Mouse (Mus musculus) midbrain, embryonic 16.5 days (tissue): Measurements from ENCODE around the gene Phactr4. TPM values are rescaled to one million over a fixed set of nuclear protein-coding genes. Genes with fewer than 3 reads are reported as not detected.
"Not testable (repeated sequence)": the region's sequence is repeated elsewhere in the genome, so short reads cannot be mapped to it uniquely, and the experiment has no call there.

ENCODE experiments used
- ATAC-seq: fragments of 200-750 bp; cut with Nextera tagmentation; 2 replicates; pipeline ENCODE4 v1.8.0; 2017; ENCODE audit warnings: moderate TSS enrichment
- H3K27ac ChIP-seq: fragments of 300-500 bp; sonication (generic); 2 replicates; pipeline ENCODE4 v1.5.1; 2014; ENCODE audit warnings: mild to moderate bottlenecking, low read length, mixed read lengths
- H3K27me3 ChIP-seq: fragments of 300-500 bp; sonication (generic); 2 replicates; pipeline ENCODE4 v1.6.1; 2014; ENCODE audit warnings: low read depth, low read length, mixed read lengths; ENCODE audit not compliant: control insufficient read depth, insufficient read depth
- H3K36me3 ChIP-seq: fragments of 300-500 bp; sonication (generic); 2 replicates; pipeline ENCODE4 v1.6.1; 2014; ENCODE audit warnings: mild to moderate bottlenecking, low read length, moderate library complexity, mixed read lengths; ENCODE audit not compliant: control insufficient read depth, insufficient read depth
- H3K4me1 ChIP-seq: fragments of 300-500 bp; sonication (generic); 2 replicates; pipeline ENCODE4 v1.6.1; 2014; ENCODE audit warnings: mild to moderate bottlenecking, low read length, mixed read lengths; ENCODE audit not compliant: control insufficient read depth, insufficient read depth
- H3K4me2 ChIP-seq: fragments of 300-500 bp; sonication (generic); 2 replicates; pipeline ENCODE4 v1.6.1; 2014; ENCODE audit warnings: mild to moderate bottlenecking, low read length, mixed read lengths
- H3K4me3 ChIP-seq: fragments of 300-500 bp; sonication (generic); 2 replicates; pipeline ENCODE4 v1.5.1; 2014; ENCODE audit warnings: low read depth, mild to moderate bottlenecking, low read length, moderate library complexity, mixed read lengths
- H3K9ac ChIP-seq: fragments of 300-500 bp; sonication (generic); 2 replicates; pipeline ENCODE4 v1.6.1; 2014; ENCODE audit warnings: low read depth, low read length, mixed read lengths
- H3K9me3 ChIP-seq: fragments of 300-500 bp; sonication (generic); replicated peaks from 2 replicates; pipeline ENCODE4 v1.6.1; 2014; ENCODE audit warnings: mild to moderate bottlenecking, low read length, mixed read lengths; ENCODE audit not compliant: control insufficient read depth, poor library complexity, severe bottlenecking
- WGBS: fragments of 180-500 bp; shearing (Covaris S2); extraction: QIAGEN DNeasy Blood & Tissue Kit; methylation state at CpG from one replicate; pipeline ENCODE4 v1.1.7; 2014; 5-methylcytosine and 5-hydroxymethylcytosine counted together
- polyA plus RNA-seq: library from polyadenylated mRNA; unstranded; fragments of >200 nt; fragmentation: Nextera tagmentation; extraction: Ambion mirVana; gene quantifications from 2 replicates; pipeline ENCODE4 v1.2.1, GENCODE M21; 2015

Phactr4 gene
- polyA plus RNA-seq, 1 experiment from 2014 or later, result 7.1 TPM

- ATAC-seq, result no peak
- Histone ChIP-seq H3K36me3 (no peaks in the 10 kb centered on the region), H3K4me3 (no peak overlapping the region), H3K9me3 (no peaks in the 10 kb centered on the region), H3K27ac (no peak overlapping the region), H3K4me2 (no peak overlapping the region), H3K27me3 (no peaks in the 10 kb centered on the region), H3K4me1 (peaks cover 11% of the 10 kb centered on the region), H3K9ac (no peak overlapping the region)
- WGBS, result 93% methylated on average over 5 of the region's 5 CpGs
Measured at GRCm38 (mm10) chr4:132424765-132425164, 2.5 kb upstream of the Phactr4 start.

GRCm38 (mm10) chr4:132421556-132421922, 750 bp downstream of the Phactr4 start:
- H3K4me3 ChIP-seq, result peak overlapping the region; percentile 82
- peaks cover 11% of the 10 kb centered on the region for H3K4me1 ChIP-seq
- no peaks in the 10 kb centered on the region for H3K36me3 ChIP-seq
- WGBS, result 1% methylated on average over 11 of the region's 13 CpGs
- peak overlapping the region; percentile 72 for H3K9ac ChIP-seq
- no peak for ATAC-seq
- H3K27ac ChIP-seq, result peak overlapping the region; percentile 84
- H3K9me3 ChIP-seq, result no peaks in the 10 kb centered on the region
- H3K4me2 ChIP-seq, result peak overlapping the region; percentile 90
- no peaks in the 10 kb centered on the region for H3K27me3 ChIP-seq

DNA sequence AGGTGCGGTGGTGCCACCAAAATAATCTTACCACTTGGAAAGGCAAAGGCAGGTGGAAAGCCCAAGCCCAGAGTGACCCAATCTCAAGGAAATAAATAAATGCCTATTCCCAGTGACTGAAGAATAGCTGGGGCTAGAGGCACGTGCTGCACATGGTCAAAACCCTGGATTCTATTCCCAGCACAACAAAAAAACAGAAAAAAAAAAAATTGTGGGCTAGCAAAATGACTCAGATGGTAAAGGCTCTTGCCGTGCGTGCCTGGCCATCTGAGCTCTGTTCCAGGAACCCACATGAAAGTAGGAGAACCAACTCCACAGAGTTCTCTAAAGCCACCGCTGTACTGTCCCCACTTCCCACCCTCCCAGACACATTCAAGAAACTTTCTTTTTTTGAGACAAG, 1.8 kb downstream of the Phactr4 start:
- Histone ChIP-seq H3K4me3 (no peak overlapping the region), H3K27ac (no peak overlapping the region), H3K9ac (no peak overlapping the region), H3K4me2 (peak overlapping the region; percentile 90), H3K4me1 (peaks cover 11% of the 10 kb centered on the region), H3K9me3 (no peaks in the 10 kb centered on the region), H3K27me3 (no peaks in the 10 kb centered on the region), H3K36me3 (no peaks in the 10 kb centered on the region)
- WGBS, result 77% methylated on average over 5 of the region's 5 CpGs
- no peak for ATAC-seq

- H3K27me3 ChIP-seq, result no peaks in the 10 kb centered on the region
- peaks cover 7% of the 10 kb centered on the region for H3K4me1 ChIP-seq
- no peak overlapping the region for H3K4me2 ChIP-seq
- ATAC-seq, result no peak
- no peak overlapping the region for H3K9ac ChIP-seq
- H3K36me3 ChIP-seq, result no peaks in the 10 kb centered on the region
- no peak overlapping the region for H3K4me3 ChIP-seq
- H3K27ac ChIP-seq, result no peak overlapping the region
- no peaks in the 10 kb centered on the region for H3K9me3 ChIP-seq
Measured at GRCm38 (mm10) chr4:132415966-132416365, 6.3 kb downstream of the Phactr4 start.

DNA sequence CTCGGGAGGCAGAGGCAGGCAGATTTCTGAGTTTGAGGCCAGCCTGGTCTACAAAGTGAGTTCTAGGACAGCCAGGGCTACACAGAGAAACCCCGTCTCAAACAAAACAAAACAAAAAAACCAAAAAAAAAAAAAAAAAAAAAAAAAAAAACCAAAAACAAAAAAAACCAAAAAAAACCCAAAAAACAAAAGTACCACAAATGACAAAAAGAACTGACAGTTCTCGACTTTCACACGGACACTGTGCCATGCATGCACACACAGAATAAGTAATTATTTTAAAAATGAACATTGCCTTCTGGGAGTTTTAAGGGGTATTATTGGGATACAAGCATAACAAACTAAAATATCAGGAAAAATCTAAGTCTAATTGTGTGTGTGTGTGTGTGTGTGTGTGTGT, 9.0 kb downstream of the Phactr4 start:
- not testable (repeated sequence) for H3K4me3 ChIP-seq, H3K9ac ChIP-seq, H3K4me1 ChIP-seq, H3K27me3 ChIP-seq, H3K9me3 ChIP-seq, H3K36me3 ChIP-seq, H3K27ac ChIP-seq, H3K4me2 ChIP-seq, ATAC-seq
- WGBS, result 97% methylated on average over 4 of the region's 4 CpGs

DNA sequence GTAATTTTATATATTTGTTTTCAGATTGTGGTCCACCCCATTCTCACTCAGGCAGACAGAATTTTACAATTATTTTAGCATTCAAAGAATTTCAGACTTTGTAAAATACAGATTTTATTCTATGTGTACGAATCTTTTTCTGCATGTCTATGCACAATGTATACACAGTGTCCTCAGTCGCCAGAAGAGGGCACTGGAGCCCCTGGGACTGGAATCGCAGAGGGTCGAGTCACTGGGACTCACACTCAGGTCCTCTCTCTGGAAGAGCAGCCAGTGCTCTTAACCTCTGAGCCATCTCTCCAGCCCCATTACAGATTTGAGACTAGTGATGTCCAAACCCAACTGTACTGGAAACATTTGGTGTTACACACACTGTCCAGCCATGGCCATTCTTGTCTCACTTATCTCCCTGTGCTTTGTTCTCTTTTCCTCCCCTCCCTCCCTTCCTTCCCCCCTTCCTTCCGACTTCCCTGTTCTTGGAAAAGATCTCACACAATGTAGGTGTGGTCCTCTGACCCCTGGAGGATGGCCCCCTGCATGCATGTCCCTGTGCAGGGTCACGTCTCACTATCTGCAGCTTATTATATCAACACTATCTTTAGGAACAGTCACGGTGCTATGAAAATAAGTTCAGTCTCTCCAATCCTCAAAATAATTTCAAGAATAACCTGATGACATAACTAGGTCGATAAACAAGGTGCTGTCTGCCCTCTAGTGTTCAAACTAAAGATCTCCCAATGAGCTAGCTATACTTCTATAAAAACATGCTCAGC, 10.8 kb downstream of the Phactr4 start:
- Histone ChIP-seq H3K4me3 (no peak overlapping the region), H3K9ac (no peak overlapping the region), H3K27me3 (no peaks in the 10 kb centered on the region), H3K36me3 (no peaks in the 10 kb centered on the region), H3K4me2 (no peak overlapping the region), H3K4me1 (no peaks in the 10 kb centered on the region), H3K27ac (no peak overlapping the region), H3K9me3 (no peaks in the 10 kb centered on the region)
- 55% methylated on average over 8 of the region's 8 CpGs for WGBS
- ATAC-seq, result no peak

- H3K4me2 ChIP-seq, result no peak overlapping the region
- no peak overlapping the region for H3K9ac ChIP-seq
- no peak overlapping the region for H3K27ac ChIP-seq
- H3K36me3 ChIP-seq, result no peaks in the 10 kb centered on the region
- H3K27me3 ChIP-seq, result no peaks in the 10 kb centered on the region
- no peak for ATAC-seq
- H3K4me1 ChIP-seq, result no peaks in the 10 kb centered on the region
- no peaks in the 10 kb centered on the region for H3K9me3 ChIP-seq
- no peak overlapping the region for H3K4me3 ChIP-seq
- WGBS, result 95% methylated on average over 4 of the region's 4 CpGs
Measured at GRCm38 (mm10) chr4:132409587-132410229, 12.6 kb downstream of the Phactr4 start.

DNA sequence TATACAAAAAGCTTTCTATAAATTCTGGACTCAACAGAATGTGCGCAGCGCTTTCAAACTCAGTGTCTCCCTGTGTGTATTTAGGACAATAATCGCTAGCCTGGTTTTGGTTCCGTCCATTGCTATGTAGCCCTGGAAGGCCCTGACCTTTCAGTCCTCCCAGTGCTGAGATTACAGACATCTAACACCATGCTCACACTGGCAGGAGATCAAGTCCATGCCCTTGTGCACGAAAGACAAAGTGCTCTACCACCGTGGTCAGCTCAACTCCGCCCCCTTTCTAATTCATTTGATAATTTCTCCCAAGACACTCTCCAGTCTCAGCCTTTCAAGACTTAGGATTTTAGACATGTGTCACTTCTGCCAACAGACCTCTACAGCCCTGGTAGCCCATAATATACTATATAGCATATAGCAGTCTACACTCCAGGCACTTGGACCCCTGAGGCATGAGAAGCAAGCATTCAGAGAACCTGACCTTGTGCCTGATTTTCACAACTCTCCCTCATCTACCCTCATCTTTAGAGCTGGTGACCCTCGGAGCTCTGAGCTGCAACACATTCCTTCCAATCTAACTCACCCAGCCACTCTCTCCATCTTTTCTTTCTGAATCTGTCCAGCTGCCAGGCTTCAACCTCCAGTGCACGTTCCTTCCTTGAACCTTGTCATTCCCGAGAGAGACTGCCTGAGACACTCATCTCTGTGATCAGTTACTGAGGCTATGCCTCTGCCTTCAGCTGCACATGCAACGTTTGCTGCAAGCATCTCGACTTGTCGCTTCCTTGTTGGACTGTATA, 15.7 kb downstream of the Phactr4 start:
- no peaks in the 10 kb centered on the region for H3K4me1 ChIP-seq
- H3K4me3 ChIP-seq, result no peak overlapping the region
- no peak for ATAC-seq
- no peaks in the 10 kb centered on the region for H3K36me3 ChIP-seq
- 76% methylated on average over 13 of the region's 13 CpGs for WGBS
- no peak overlapping the region for H3K4me2 ChIP-seq
- no peaks in the 10 kb centered on the region for H3K27me3 ChIP-seq
- H3K9me3 ChIP-seq, result no peaks in the 10 kb centered on the region
- no peak overlapping the region for H3K9ac ChIP-seq
- H3K27ac ChIP-seq, result no peak overlapping the region

DNA sequence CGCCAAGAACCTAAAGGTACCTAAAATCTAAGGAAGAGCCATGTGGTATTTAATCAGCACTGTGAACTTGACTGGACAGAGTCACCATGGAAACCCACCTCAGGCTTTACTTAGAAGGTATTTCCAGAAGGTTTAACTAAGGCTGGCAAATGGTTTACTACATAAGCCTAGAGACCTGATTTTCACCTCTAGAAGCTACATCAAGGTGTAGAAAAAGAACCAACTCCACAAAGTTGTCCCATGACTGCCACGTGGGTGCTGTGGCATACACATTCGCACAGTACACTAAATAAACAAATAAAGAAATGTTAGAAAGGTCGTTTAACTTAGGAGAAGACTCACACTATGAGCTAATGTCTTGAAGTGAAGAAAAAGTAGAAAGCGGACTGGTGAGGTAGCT, 17.7 kb downstream of the Phactr4 start:
- Histone ChIP-seq H3K27ac (no peak overlapping the region), H3K4me3 (no peak overlapping the region), H3K36me3 (no peaks in the 10 kb centered on the region), H3K9me3 (no peaks in the 10 kb centered on the region), H3K4me1 (no peaks in the 10 kb centered on the region), H3K9ac (no peak overlapping the region), H3K4me2 (no peak overlapping the region), H3K27me3 (no peaks in the 10 kb centered on the region)
- ATAC-seq, result no peak
- WGBS, result 90% methylated on average over 5 of the region's 5 CpGs
